Mouse (Mus musculus): Measurements from ENCODE around the gene Fbn1.

DNA sequence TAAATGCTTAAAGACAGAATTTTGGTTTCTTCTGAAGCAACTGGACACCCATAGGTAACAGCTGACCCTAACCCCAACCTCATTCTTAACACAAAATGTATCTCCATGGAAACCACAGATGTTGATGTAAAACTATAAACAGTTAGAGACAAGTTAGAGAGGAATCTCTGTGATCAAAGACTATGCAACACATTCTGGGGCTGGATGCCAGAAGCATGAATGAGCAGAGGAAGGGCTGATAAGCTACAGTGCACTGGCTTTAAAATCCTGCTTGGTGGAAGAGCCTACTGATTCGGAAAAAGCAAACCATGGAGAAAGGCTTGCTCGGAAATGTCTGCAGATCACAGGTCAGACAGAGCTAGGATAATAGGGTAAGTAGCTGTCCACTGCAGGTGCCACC lies 34.6 kb downstream of the Fbn1 start:
- TF ChIP-seq CTCF (conservative IDR thresholded peaks at IDR 0.05; ENCODE audit: insufficient read depth, insufficient read length, low read depth, low read length), result no peak
- no peak for TF ChIP-seq POLR2A (IDR thresholded peaks at IDR 0.05; ENCODE audit: low read depth, low read length)
